In the genomic region with DNA sequence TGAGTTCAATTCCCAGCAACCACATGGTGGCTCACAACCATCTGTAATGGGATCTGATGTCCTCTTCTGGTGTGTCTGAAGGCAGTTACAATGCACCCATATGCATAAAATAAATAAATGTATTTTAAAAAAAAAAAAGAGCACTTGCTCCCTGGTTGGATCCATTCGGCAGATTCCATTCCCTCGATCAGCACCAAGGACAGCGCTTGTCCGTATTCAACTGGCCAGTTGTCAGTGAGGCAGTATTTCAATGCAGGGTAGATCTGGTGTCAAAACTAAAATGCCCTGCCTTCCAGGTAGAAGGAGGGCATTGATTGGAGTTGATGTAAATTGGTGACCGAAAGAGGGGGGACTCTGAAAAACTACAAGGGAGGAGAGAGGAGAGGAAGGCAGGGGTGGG, we compare ENCODE assay signal across 8 mouse cellular contexts.
A peak's percentile ranks its signal among the peaks of the same experiment; 100 is the strongest.
DNase-seq lines count a peak whose midpoint lies in the region; ATAC-seq and TF ChIP-seq lines count a peak whose summit lies in the region.

No protein-coding gene starts in this region.

- no peak for TF ChIP-seq POLR2A in CH12.LX (IDR thresholded peaks at IDR 0.05; ENCODE audit: low read depth, low read length)

- H3K27me3 ChIP-seq in hindbrain, postnatal 0 days (ENCODE audit: insufficient read depth, low read length) = no peaks in the 10 kb centered on the region
- H3K27me3 ChIP-seq in hindbrain, embryonic 12.5 days = peaks cover 10% of the 10 kb centered on the region
- peaks cover 83% of the 10 kb centered on the region for H3K27me3 ChIP-seq in CH12.LX (replicated peaks)

- no peak for TF ChIP-seq CTCF in hindbrain, postnatal 0 days (IDR thresholded peaks at IDR 0.05; ENCODE audit: low read depth)
- TF ChIP-seq CTCF in CH12.LX (conservative IDR thresholded peaks at IDR 0.05 in 1 of 2, IDR thresholded peaks at IDR 0.05 in 1 of 2; ENCODE audit: low read depth in 2 of 2, low read length in 2 of 2) = no peak

- no peaks in the 10 kb centered on the region for H3K4me1 ChIP-seq in hindbrain, postnatal 0 days (ENCODE audit: insufficient read depth, low read length)
- peaks cover 56% of the 10 kb centered on the region for H3K4me1 ChIP-seq in hindbrain, embryonic 12.5 days
- no peaks in the 10 kb centered on the region for H3K4me1 ChIP-seq in CH12.LX (ENCODE audit: control insufficient read depth in 1 of 2, insufficient read depth in 2 of 2)

- no peak overlapping the region for H3K9ac ChIP-seq in hindbrain, postnatal 0 days (replicated peaks; ENCODE audit: low read length)
- no peak overlapping the region for H3K9ac ChIP-seq in hindbrain, embryonic 12.5 days
- no peak overlapping the region for H3K9ac ChIP-seq in CH12.LX (ENCODE audit: insufficient read depth, low read depth)

- no peak overlapping the region for H3K27ac ChIP-seq in hindbrain, postnatal 0 days
- H3K27ac ChIP-seq in hindbrain, embryonic 12.5 days = no peak overlapping the region
- H3K27ac ChIP-seq in CH12.LX (ENCODE audit: insufficient read depth, low read depth) = no peak overlapping the region

- ATAC-seq in hindbrain, postnatal 0 days = no peak
- no peak for ATAC-seq in hindbrain, embryonic 12.5 days (ENCODE audit: low FRiP score)

- no peaks in the 10 kb centered on the region for H3K36me3 ChIP-seq in hindbrain, postnatal 0 days (ENCODE audit: insufficient read depth, low read length)
- no peaks in the 10 kb centered on the region for H3K36me3 ChIP-seq in hindbrain, embryonic 12.5 days
- no peaks in the 10 kb centered on the region for H3K36me3 ChIP-seq in CH12.LX (replicated peaks in 1 of 2; ENCODE audit: control insufficient read depth in 1 of 2, insufficient read depth in 1 of 2, low read length in 1 of 2)

- TF ChIP-seq EP300 in CH12.LX (IDR thresholded peaks at IDR 0.05; ENCODE audit: low read length) = no peak

- dilution Hi-C loops in CH12.LX (cut with MboI; ENCODE audit: extremely low pct_ligation_motif_present, extremely low pct_unique_long_range_greater_than_20kb, low sequenced_read_pairs) = no loop called here

- H3K4me3 ChIP-seq in hindbrain, postnatal 0 days (ENCODE audit: low read length) = no peak overlapping the region
- H3K4me3 ChIP-seq in hindbrain, embryonic 12.5 days = no peak overlapping the region
- H3K4me3 ChIP-seq in CH12.LX (replicated peaks in 1 of 3; ENCODE audit: low read depth in 2 of 3, low read length in 2 of 3, poor library complexity in 1 of 3) = no peak overlapping the region

- in situ Hi-C loops in CH12.LX (cut with MboI; ENCODE audit: low pct_ligation_motif_present, low pct_unique_long_range_greater_than_20kb, low sequenced_read_pairs) = no loop called here

- no peak overlapping the region for H3K4me2 ChIP-seq in hindbrain, postnatal 0 days (ENCODE audit: low read depth, low read length)
- no peak overlapping the region for H3K4me2 ChIP-seq in hindbrain, embryonic 12.5 days (replicated peaks)
- H3K4me2 ChIP-seq in CH12.LX (ENCODE audit: insufficient read depth, low read depth, poor library complexity, severe bottlenecking) = no peak overlapping the region

- no peaks in the 10 kb centered on the region for H3K9me3 ChIP-seq in hindbrain, postnatal 0 days (ENCODE audit: low read length)
- no peaks in the 10 kb centered on the region for H3K9me3 ChIP-seq in hindbrain, embryonic 12.5 days (replicated peaks)
- no peaks in the 10 kb centered on the region for H3K9me3 ChIP-seq in CH12.LX (replicated peaks; ENCODE audit: low read length)

- WGBS in hindbrain, postnatal 0 days = 33% methylated on average over 5 of the region's 5 CpGs
- 15% methylated on average over 5 of the region's 5 CpGs for WGBS in hindbrain, embryonic 12.5 days

- no peaks in the 10 kb centered on the region for H3K79me2 ChIP-seq in CH12.LX (replicated peaks; ENCODE audit: control insufficient read depth, extremely low read depth, insufficient read depth, poor library complexity, severe bottlenecking)

- DNase-seq in hindbrain, postnatal 0 days (ENCODE audit: low spot score) = peak; percentile 46
- peak; percentile 9 for DNase-seq in CH12.LX (ENCODE audit: extremely low read depth)
- DNase-seq in c-Kit-positive CD71-positive TER-119-negative erythroid progenitor cells, embryonic 14.5 days (ENCODE audit: low read depth) = peak; percentile 20
- peak; percentile 66 for DNase-seq in lung, postnatal 10 days
- DNase-seq in spleen, postnatal 4 days (ENCODE audit: low spot score in 2 of 2) = no peak
- no peak for DNase-seq in MN1 (ENCODE audit: low spot score)
- DNase-seq in right cerebral cortex, postnatal 10 days (ENCODE audit: low spot score in 2 of 2) = no peak

- no peak for TF ChIP-seq RAD21 in CH12.LX (IDR thresholded peaks at IDR 0.05; ENCODE audit: low read depth, low read length)

TF ChIP-seq in CH12.LX, 34 proteins besides CTCF, POLR2A, EP300 and RAD21:
- TF ChIP-seq ZC3H11A (IDR thresholded peaks at IDR 0.05; ENCODE audit: low read depth, low read length) (no peak), MAX (IDR thresholded peaks at IDR 0.05; ENCODE audit: low read length) (no peak), SIN3A (IDR thresholded peaks at IDR 0.05; ENCODE audit: low read length) (no peak), ZMIZ1 (IDR thresholded peaks at IDR 0.05; ENCODE audit: low read depth, low read length) (no peak), RCOR1 (conservative IDR thresholded peaks at IDR 0.05; ENCODE audit: low read depth, low read length) (no peak)

Comparison
In these comparisons a context has a peak if more than half of its experiments do, and no peak if none do; other contexts are left out.
1. DNase-seq: peak in hindbrain, postnatal 0 days (single experiment), CH12.LX (single experiment), c-Kit-positive CD71-positive TER-119-negative erythroid progenitor cells, embryonic 14.5 days (single experiment) and lung, postnatal 10 days (single experiment); none in spleen, postnatal 4 days (0 of 2), MN1 (single experiment) and right cerebral cortex, postnatal 10 days (0 of 2).